Mouse (Mus musculus): ENCODE results near the gene Grk2.

GRCm38 (mm10) chr19:4305491-4306189 is 382 bp downstream of the Grk2 start:
- no peak for TF ChIP-seq POLR2A (IDR thresholded peaks at IDR 0.05; ENCODE audit: extremely low read depth, insufficient read depth, low read length)
- TF ChIP-seq CTCF (IDR thresholded peaks at IDR 0.05; ENCODE audit: extremely low read depth, insufficient read depth, low read length) = no peak
